In the genomic region with DNA sequence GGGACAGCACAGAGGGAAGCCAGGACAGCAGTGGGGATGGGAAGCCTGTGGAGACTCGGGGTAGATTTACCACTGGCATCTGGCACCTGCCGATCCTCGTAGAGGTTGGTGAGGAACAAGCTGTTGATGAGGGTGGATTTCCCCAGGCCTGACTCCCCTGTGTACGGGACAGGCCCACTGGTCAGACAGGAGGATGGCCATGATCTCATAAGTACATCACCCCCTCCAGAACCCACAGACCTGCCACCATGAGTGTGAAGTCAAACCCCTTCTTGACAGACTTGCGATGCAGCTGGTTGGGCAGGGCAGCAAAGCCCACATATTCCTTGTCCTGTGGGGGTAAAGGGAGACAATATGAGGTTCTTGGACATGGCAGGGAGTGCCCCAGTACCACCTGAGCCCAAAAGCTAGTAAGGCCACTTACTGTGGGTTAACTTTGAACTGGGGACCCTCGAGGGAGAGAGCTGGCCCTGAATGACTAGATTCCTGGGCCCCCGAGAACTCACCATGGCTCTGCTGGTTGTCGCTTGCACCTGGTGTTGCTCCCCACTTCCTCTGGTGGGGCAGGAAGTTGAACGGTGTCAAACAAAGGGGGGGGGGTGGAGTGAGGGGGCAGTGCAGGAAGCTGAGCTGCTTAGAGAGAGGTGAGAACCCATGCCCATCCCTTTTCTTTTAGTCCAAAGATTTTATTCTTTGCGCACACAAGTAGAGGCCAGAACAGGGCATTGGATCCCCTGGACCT, we compare ENCODE assay signal across 11 mouse cellular contexts. TPM values are rescaled to one million over a fixed set of nuclear protein-coding genes. Genes with fewer than 3 reads are reported as not detected.
DNase-seq lines count a peak whose midpoint lies in the region; ATAC-seq lines count a peak whose summit lies in the region.
"Had no signal": no experiment of that assay in that cellular context is flagged by ENCODE, and none has a peak within 500 bp of the region (broad histone marks: within the 10 kb centered on the region; RNA-seq: fewer than 3 reads in every experiment).

No protein-coding gene starts in this region.

- no peak for DNase-seq in liver, embryonic 11.5 days (ENCODE audit: low spot score)
- no peak for DNase-seq in liver
- peak; percentile 70 for DNase-seq in T-cell, adult 2 months (ENCODE audit: low spot score)
- DNase-seq in thymus, postnatal 14 days: peak; percentile 88
- DNase-seq in ovary, postnatal 10 days (ENCODE audit: low spot score): no peak
- DNase-seq in forebrain, embryonic 10.5 days (ENCODE audit: extremely low spot score, low spot score): no peak
- DNase-seq in Muller cell, postnatal 12 days (ENCODE audit: inconsistent ontology term): no peak
- DNase-seq: gastrocnemius, postnatal 14 days; kidney, adult 2 months; right cerebral cortex, adult 18-20 months had no signal

- H3K4me2 ChIP-seq in liver, embryonic 11.5 days: peak overlapping the region; percentile 53

- H3K9ac ChIP-seq in liver, embryonic 11.5 days (ENCODE audit: low read depth, low read length): peak overlapping the region; percentile 49

- WGBS in liver, embryonic 11.5 days: 51% methylated on average over 10 of the region's 10 CpGs
- WGBS in forebrain, embryonic 10.5 days: 83% methylated on average over 10 of the region's 10 CpGs

- 0 out of 2 replicates have a peak, but pooled peaks have one; percentile 3 for ATAC-seq in liver, embryonic 11.5 days (replicated peaks; ENCODE audit: low FRiP score)

- H3K4me3 ChIP-seq in liver, embryonic 11.5 days (ENCODE audit: low read depth, low read length): peak overlapping the region; percentile 5; the same call in 1 of the 2 replicates
- H3K4me3 ChIP-seq in megakaryocyte, embryonic 14.5 days (replicated peaks): peak overlapping the region; percentile 86
- no peak overlapping the region for H3K4me3 ChIP-seq in forebrain, embryonic 10.5 days

- H3K27me3 ChIP-seq in liver, embryonic 11.5 days (replicated peaks; ENCODE audit: control insufficient read depth, insufficient read depth, low read length): no peaks in the 10 kb centered on the region; the same call in 1 of the 2 replicates
- no peaks in the 10 kb centered on the region for H3K27me3 ChIP-seq in megakaryocyte, embryonic 14.5 days (replicated peaks)
- peaks cover 23% of the 10 kb centered on the region for H3K27me3 ChIP-seq in forebrain, embryonic 10.5 days (ENCODE audit: poor library complexity, severe bottlenecking)

- H3K36me3 ChIP-seq in liver, embryonic 11.5 days (ENCODE audit: control insufficient read depth, insufficient read depth, low read length): no peaks in the 10 kb centered on the region
- H3K36me3 ChIP-seq in megakaryocyte, embryonic 14.5 days (replicated peaks; ENCODE audit: low read length): peaks cover 38% of the 10 kb centered on the region
- peaks cover 16% of the 10 kb centered on the region for H3K36me3 ChIP-seq in forebrain, embryonic 10.5 days (replicated peaks)

- H3K9me3 ChIP-seq in liver, embryonic 11.5 days (ENCODE audit: control insufficient read depth, low read length): no peaks in the 10 kb centered on the region
- peaks cover 5% of the 10 kb centered on the region; the same call in 1 of the 2 replicates for H3K9me3 ChIP-seq in megakaryocyte, embryonic 14.5 days
- H3K9me3 ChIP-seq in forebrain, embryonic 10.5 days: no peaks in the 10 kb centered on the region

- peaks cover 35% of the 10 kb centered on the region for H3K4me1 ChIP-seq in liver, embryonic 11.5 days (replicated peaks; ENCODE audit: control insufficient read depth, insufficient read depth, low read length)
- H3K4me1 ChIP-seq in megakaryocyte, embryonic 14.5 days: peaks cover 94% of the 10 kb centered on the region
- peaks cover 18% of the 10 kb centered on the region for H3K4me1 ChIP-seq in forebrain, embryonic 10.5 days

- H3K27ac ChIP-seq in liver, embryonic 11.5 days (ENCODE audit: low read depth, low read length): peak overlapping the region; percentile 73
- no peak overlapping the region for H3K27ac ChIP-seq in forebrain, embryonic 10.5 days

RNA-seq across cellular contexts. Expression of a gene that starts 9.4 kb away (rescaled TPM):
- 31.5 and 33.6 TPM in 2 replicates for polyA plus RNA-seq in liver, embryonic 11.5 days (2014; fragmentation: Nextera tagmentation; extraction: Ambion mirVana)
- polyA plus RNA-seq in megakaryocyte, embryonic 14.5 days (2012; ENCODE audit: insufficient read depth, low replicate concordance): 4.7 TPM in 1 of 2 replicates, not detected in the other
- 10.7 and 10.8 TPM in 2 replicates for polyA plus RNA-seq in forebrain, embryonic 10.5 days (2016; fragmentation: Nextera tagmentation; extraction: Ambion mirVana)

RNA-seq across cellular contexts. Expression of a gene that starts 9.8 kb away (rescaled TPM):
- polyA plus RNA-seq in liver, embryonic 11.5 days (2014; fragmentation: Nextera tagmentation; extraction: Ambion mirVana): 28.2 and 29.0 TPM in 2 replicates
- 83.3 and 137 TPM in 2 replicates for polyA plus RNA-seq in megakaryocyte, embryonic 14.5 days (2012; ENCODE audit: insufficient read depth, low replicate concordance)
- 27.3 and 29.2 TPM in 2 replicates for polyA plus RNA-seq in forebrain, embryonic 10.5 days (2016; fragmentation: Nextera tagmentation; extraction: Ambion mirVana)

RNA-seq across cellular contexts. Expression of a gene that starts 14.8 kb away (rescaled TPM):
- polyA plus RNA-seq in liver, embryonic 11.5 days (2014; fragmentation: Nextera tagmentation; extraction: Ambion mirVana): 17.2 TPM in 2 replicates
- polyA plus RNA-seq in megakaryocyte, embryonic 14.5 days (2012; ENCODE audit: insufficient read depth, low replicate concordance): 10.8 and 17.3 TPM in 2 replicates
- polyA plus RNA-seq in forebrain, embryonic 10.5 days (2016; fragmentation: Nextera tagmentation; extraction: Ambion mirVana): 74.7 and 78.3 TPM in 2 replicates

RNA-seq across cellular contexts. Expression of a gene that starts 14.9 kb away (rescaled TPM):
- 14.9 and 17.5 TPM in 2 replicates for polyA plus RNA-seq in liver, embryonic 11.5 days (2014; fragmentation: Nextera tagmentation; extraction: Ambion mirVana)
- 369 and 529 TPM in 2 replicates for polyA plus RNA-seq in megakaryocyte, embryonic 14.5 days (2012; ENCODE audit: insufficient read depth, low replicate concordance)
- polyA plus RNA-seq in forebrain, embryonic 10.5 days (2016; fragmentation: Nextera tagmentation; extraction: Ambion mirVana): 30.3 and 32.3 TPM in 2 replicates

RNA-seq across cellular contexts. Expression of a gene that starts 22.2 kb away (rescaled TPM):
- 50.3 and 59.5 TPM in 2 replicates for polyA plus RNA-seq in liver, embryonic 11.5 days (2014; fragmentation: Nextera tagmentation; extraction: Ambion mirVana)
- 13.5 and 43.5 TPM in 2 replicates for polyA plus RNA-seq in megakaryocyte, embryonic 14.5 days (2012; ENCODE audit: insufficient read depth, low replicate concordance)
- 111 and 114 TPM in 2 replicates for polyA plus RNA-seq in forebrain, embryonic 10.5 days (2016; fragmentation: Nextera tagmentation; extraction: Ambion mirVana)

Comparison
In these comparisons a context has a peak if more than half of its experiments do, and no peak if none do; other contexts are left out.
1. DNase-seq: peak in T-cell, adult 2 months (single experiment) and thymus, postnatal 14 days (single experiment); none in liver, embryonic 11.5 days (single experiment), liver (single experiment), ovary, postnatal 10 days (single experiment), forebrain, embryonic 10.5 days (single experiment) and Muller cell, postnatal 12 days (single experiment).